Mouse (Mus musculus) CD4-positive, CD25-positive, alpha-beta regulatory T cell, adult 2 months (primary cell): ENCODE results near the gene Mfsd13b.

Experiments
- DNase-seq: peaks from one replicate; pipeline ENCODE4 v3.0.0-alpha.2; 2012; ENCODE audit warnings: low read depth, low spot score

Mfsd13b gene

GRCm38 (mm10) chr7:121043510-121043909 is 61.2 kb downstream of the Mfsd13b start:
- no peak for DNase-seq

- DNase-seq: no peak
Measured at GRCm38 (mm10) chr7:121044251-121044650, 61.9 kb downstream of the Mfsd13b start.

- no peak for DNase-seq
Measured at GRCm38 (mm10) chr7:121045671-121046453, 63.6 kb downstream of the Mfsd13b start.

GRCm38 (mm10) chr7:121047624-121048023 is 65.3 kb downstream of the Mfsd13b start:
- no peak for DNase-seq

GRCm38 (mm10) chr7:121053071-121053470 is 70.8 kb downstream of the Mfsd13b start:
- DNase-seq: no peak

GRCm38 (mm10) chr7:121059477-121060218 is 77.3 kb downstream of the Mfsd13b start:
- peak; percentile 34 for DNase-seq

GRCm38 (mm10) chr7:121064309-121064708 is 82.0 kb downstream of the Mfsd13b start:
- peak; percentile 64 for DNase-seq
